Mouse (Mus musculus): ENCODE measurements at regions not wholly inside any gene's neighbourhood (a gene's known extent, or its start where the extent isn't known, plus 50 kb on each side); places are given as distances from the start of the nearest gene placed in this dataset.

GRCm38 (mm10) chr12:54382061-54382460 is 178.4 kb upstream of the Egln3 start:
- DNase-seq = no peak

DNA sequence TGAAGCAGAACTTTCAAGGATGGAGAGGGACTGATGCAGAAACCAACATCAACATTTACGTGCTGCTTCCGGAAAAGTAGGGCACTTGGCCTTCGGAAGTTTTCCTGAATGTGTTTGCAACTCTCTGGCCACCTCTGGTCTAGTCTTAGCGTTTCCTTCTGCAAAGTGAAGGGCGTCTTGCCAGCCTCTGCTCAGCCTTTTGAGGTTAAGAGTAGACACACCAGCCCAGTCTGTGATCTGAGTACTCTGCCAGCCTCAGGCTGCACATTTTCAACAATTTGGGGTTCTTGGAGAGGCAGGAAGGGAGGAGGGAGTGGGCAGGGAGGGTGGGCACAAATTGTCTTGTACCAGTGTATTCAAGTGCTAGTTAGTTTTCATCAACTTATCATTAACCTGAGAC is 176.7 kb upstream of the Egln3 start:
- no peak for DNase-seq

DNA sequence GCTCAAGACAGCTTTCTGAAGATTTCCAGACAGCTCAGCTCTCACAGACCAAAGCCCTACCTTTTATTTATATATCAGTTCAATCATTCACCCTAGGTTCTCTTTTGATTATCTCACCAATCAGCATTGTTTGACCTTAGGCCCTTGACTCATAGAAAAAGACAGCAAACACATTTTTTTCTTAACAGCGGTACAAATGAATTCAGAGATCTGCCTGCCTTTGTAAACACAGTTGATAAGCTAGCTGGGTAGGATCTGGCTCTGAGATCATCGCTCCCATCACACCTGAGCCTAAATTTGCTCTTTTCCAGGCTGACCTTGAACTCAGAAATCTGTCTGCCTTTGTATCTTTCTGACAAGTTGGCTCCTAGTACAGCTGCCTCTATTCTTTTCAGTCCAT is 174.9 kb upstream of the Egln3 start:
- no peak for DNase-seq

DNA sequence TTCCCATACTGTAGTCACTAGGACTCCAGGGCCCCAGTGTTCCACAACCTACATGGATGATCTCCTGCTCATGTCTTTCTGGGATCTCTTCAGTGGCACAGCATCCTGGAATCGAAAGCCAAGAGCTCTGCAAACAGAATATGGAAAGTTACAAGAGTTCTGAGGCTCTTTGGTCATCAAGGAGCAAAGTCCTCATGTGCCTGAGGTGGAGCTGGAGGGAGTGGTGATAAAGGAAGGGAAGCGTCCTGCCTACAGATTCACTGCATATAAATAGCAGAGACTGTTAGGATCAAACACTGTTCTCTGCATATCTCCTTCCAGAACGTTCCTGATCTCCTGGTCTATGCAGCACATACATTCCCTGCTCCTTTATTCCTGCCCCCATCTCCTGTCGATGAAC is 170.4 kb upstream of the Egln3 start:
- DNase-seq = no peak

- DNase-seq = no peak
Observed at GRCm38 (mm10) chr12:54369217-54369616, 165.6 kb upstream of the Egln3 start.

DNA sequence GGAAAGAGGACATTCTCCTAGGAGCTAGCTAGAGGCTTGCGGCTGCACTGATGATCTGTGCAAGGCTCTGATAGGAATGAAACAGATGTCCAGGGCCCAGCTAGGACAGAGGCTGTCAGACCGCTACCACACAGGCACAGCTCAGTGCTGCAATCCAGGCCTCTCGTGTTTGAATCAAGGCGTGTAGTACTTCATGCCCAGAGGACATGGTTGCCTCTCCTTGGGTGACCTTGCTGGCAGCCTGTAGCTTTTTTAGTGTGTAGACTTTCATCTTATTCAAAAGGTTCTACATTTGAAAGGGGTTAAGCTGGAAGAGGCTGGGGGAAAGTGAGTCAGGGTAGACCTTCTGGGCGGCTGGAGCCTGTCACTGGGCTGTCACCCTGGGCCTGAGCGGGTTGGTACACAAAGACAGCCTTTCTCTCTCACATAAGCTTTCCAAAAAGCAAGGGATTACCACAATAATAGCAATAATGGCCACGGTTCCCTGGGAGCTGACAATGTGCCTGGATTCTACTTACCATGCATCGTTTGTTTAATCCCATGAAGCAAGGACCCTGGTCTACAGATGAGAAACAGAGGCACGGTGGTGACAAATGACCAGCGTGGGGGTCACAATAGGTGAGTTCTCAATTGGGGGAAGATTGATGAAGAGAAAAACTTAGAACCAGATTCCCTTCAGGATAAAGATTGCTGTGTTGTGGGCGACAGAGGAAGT is 160.9 kb upstream of the Egln3 start:
- no peak for DNase-seq

DNA sequence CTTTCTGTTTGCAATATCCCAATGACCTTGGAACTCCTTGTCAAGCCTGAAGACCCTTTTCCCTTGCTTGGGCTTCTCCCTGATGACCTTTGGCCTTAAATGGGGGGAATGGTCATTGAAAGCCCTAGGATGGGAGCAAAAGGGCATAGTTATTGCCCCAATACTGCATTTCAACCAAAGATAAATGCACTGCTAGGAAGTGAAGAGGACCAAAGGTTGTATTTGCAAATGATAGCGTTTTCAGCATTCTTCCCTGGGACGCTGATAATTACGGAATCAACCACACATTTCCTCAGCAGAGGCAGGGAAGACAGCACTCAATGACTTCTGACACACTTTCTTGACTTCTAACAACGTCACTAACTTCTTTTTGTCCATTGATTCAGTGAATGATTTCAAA is 158.1 kb upstream of the Egln3 start:
- no peak for DNase-seq

GRCm38 (mm10) chr12:54354187-54354586 is 150.5 kb upstream of the Egln3 start:
- peak; percentile 29 for DNase-seq

DNA sequence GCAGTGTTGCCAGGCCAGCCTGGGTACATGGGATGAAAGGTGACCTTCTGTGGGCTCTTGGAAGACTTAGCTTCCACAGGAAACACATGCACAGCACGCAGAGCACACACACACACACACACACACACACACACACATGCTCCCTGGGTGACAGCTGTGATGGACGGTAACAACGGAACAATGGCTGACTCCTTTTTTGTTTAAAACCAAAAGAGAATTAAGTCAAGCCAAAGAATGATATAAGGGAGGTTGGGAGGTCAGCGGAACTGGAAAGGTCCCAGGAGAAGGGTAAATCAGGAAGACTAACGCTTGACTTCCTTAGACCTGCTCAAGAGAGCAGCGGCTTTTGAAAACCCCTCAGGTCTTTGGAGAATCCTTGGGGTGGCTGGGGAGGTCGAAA is 150.0 kb upstream of the Egln3 start:
- DNase-seq = peak; percentile 5

DNA sequence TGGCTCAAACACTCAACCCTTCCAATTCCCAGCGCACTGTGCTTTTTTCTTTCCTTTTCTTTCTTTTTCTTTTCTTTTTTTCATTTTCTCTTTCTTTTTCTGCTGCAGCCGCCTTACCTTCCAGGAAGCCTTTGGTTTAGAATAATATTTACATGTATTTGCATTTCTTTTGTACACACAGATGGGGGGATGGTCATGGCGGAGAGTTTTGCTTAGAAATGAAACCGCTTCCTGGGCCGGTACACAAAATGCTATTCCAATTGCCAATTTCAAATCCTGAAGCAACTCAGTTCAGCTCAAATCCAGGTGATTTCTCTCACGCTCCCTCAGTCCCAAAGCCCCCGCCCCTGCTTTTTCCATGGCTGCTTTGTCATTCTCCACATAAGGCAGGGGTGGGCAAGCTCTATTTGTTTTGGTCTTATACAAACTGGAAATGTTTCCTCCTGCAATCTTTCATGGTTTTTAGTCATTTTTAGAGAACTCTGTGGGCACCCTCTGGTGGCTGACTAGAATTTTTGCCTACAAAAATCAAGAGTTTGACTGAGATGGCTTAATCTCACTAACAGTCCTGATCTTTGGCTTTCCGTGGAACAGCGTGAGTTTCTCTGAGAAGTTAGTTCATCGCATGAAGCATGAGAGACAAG is 149.4 kb upstream of the Egln3 start:
- DNase-seq = peak; percentile 30

DNA sequence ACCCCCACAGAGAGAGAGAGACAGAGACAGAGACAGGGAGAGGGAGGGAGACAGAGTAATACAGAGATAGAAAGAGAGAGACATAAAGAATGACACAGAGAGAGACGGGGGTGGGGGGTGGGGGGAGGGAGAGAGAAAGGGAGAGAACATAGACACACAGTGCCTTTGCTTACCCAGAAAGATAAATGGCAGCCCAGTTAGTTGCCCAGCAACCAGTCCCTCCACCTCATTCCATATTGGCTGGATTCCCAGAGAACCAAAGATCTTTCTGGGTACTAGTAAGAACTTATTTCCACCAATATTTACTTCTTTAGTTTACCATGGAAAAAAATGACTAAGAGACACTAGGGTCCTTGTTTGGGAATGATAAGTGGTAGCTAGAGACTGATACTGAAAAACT is 146.6 kb upstream of the Egln3 start:
- no peak for DNase-seq

DNA sequence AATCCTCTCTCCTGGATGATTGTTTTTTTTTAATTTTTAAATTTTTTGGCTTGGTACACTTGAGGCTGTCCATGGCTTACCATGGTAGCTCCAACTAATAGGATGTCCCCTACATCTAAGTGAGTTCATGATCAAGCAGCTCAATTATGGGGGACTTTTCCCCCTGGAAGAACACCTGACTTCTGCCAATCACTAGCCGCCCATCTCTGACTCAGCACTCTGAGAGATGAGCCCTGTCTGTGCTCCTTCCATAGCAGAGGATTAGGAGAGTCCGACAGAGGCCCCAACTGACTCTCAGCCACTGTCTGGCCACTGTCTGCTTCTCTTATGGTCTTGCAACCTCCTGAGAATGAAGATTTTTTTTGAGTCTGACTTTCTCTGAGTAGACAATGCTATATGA is 145.7 kb upstream of the Egln3 start:
- DNase-seq = no peak

- DNase-seq = no peak
Observed at GRCm38 (mm10) chr12:54343493-54343892, 139.8 kb upstream of the Egln3 start.

- DNase-seq = no peak
Observed at GRCm38 (mm10) chr12:54335509-54335908, 131.8 kb upstream of the Egln3 start.

DNA sequence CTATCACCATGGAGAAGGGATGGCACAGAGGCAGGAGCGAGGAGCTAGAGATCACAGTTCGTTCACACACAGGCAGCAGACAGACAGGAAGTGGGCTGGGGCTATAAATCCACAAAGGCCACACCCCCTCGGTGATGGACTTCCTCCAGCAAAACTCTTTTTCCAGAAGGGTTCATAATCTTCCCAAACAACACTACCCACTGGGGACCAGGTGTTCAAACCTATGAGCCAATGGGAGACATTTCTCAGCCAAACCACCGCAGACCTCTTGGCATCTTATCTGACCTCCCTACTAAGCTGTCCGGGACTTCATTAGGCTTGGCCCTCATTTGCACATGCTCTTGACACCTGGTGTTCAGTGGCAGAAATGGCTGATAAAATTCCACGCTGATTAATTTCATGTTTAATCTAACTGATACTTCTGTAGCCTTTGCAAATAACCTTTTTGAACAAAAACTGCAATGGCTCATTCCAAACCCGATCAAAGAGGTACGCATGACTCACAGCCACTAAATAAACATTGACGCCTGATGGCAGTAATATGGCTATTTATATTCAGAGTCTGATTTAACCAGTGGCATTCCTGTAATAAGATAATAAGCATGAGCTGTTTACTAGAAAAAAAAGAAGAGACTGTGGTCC is 131.0 kb upstream of the Egln3 start:
- DNase-seq = no peak

DNA sequence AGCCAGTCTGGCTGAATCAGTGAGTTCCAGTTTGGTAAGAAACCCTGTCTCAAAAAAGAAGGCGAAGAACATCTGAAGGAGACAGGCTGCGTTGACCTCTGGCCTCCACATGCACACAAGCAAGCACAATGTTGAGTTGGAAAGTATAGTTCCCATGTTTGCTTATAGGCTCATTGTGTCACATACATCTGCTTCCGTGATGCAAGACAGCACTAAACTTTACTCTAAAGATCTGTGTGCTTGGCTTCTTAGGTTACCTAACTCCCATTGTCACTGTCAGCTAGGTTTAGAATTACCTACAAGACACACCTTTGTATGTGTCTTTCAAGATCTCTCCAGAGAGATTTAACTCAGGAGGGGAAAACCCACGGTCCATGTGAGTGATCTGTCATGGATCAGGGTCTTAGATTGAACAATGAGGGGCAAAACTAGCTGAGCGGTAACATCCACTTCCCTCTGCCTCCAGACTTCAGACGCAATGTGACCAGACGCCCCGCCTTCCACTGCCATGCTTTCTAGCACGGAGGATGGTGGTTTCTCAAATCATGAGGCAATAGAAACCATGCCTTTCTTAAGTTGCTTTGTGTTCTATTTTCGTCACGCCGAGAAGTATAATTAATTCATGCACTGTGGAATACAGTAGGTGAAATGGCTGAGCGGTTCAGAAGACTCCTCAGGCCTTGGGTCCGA is 130.1 kb upstream of the Egln3 start:
- no peak for DNase-seq

GRCm38 (mm10) chr12:54327483-54327882 is 123.8 kb upstream of the Egln3 start:
- no peak for DNase-seq

DNA sequence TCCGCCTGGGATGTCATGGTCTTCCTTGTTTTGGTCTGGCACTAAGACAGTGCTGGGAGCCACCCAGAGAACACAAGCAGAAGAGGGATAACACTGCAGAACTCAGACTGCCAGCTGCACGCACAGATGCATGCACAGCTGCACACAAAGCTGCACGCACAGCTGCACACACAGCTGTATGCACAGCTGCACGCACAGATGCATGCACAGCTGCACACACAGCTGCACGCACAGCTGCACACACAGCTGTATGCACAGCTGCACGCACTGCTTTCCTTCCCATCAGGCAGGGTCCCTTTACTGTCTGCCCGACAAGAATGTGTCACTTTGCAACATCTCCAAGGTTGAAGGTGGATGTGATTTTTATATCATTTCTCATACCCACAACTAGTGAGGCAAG is 122.9 kb upstream of the Egln3 start:
- no peak for DNase-seq

GRCm38 (mm10) chr12:54320533-54320932 is 116.9 kb upstream of the Egln3 start:
- DNase-seq = no peak

GRCm38 (mm10) chr12:54316980-54317471 is 113.4 kb upstream of the Egln3 start:
- no peak for DNase-seq

DNA sequence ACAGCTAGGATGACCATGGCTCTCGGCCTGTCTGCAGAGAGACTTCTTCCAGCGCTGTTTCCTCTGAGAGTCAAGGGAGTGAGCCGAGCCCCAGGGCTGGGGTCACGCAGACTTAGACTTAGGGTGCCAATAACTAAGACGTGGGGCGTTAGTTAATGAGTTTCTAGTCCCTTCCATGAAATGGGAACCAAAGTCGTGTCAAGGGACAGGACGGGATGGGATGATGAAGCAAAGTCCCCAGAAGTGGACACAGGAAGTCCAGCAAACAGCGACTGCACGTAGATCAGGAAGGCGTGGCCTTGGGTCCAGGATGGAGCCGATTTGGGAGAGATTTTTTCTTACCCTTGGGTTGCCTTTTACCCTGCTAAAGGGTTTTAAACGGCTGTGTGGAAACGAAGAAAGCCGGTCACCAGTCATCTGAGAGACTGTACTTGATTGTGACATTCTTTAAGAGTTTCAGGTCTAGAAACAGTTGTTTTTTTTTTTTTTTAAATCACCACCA is 112.5 kb upstream of the Egln3 start:
- no peak for DNase-seq

- DNase-seq = no peak
Observed at GRCm38 (mm10) chr12:54314153-54314552, 110.5 kb upstream of the Egln3 start.

GRCm38 (mm10) chr12:54313211-54313845 is 109.7 kb upstream of the Egln3 start:
- peak; percentile 88 for DNase-seq
